Mouse (Mus musculus) lung, postnatal 4 days (tissue): Measurements from ENCODE around the gene Vmn2r71.

Experiments
- DNase-seq, 2 experiments: peaks; one replicate each; pipeline ENCODE4 v3.0.0; 2021

Gene Vmn2r71

DNA sequence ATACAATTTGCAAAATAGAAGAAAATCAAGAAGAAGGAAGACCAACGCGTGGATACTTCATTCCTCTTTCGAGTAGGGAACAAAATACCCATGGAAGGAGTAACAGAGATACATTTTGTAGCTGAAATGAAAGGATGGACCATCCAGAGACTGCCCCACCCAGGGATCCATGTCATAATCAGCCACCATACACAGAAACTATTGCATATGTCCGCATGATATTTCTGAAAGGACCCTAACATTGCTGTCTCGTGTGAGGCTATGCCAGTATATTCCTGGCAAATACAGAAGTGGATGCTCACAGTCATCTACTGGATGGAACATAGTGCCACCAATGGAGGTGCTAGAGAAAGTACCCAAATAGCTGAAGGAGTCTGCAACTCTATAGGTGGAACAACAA lies at the start of gene Vmn2r71:
Gene Vmn2r71, plus strand, starts transcription at position 301 of the 400 bp plus-strand sequence.
- no peak for DNase-seq

DNA sequence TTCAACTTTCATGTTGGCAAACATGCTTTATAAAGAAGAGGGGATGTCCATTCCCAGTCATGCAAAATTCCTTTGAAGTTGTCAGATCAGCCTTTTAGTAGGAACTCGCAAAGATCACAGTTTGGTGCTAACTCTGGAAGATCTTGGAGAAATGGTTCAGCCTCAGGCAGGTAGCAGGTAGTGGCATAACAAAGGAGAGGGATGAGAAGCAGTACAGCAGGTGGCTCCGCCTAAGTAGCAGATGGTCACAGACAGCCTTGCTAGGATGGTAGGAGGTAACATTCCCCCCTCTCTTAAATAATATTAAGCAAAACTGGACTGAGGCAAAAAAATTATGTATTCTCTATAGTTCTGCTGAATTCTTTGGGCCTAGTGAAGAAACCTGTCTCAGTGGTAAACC lies 20.8 kb upstream of the Vmn2r71 start:
- no peak for DNase-seq

DNA sequence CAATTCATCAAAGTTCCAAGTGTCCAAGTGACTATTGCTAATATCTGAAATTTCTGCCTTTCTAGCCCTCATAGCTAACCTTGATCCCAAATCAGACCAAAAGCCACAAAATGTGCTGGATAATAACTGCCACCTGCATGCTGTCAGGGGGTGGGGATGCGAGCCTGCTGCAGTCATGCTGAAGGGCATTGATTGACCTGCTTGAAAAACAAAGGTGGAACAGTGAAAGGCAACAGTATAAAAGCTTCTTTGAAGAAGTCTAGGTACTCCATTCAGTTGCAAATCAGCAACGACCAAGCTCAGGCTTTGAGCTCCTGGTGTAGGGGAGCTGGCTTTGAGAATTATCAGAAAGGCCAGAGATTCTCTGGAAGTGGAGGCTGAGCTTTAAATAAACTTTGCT lies 19.8 kb upstream of the Vmn2r71 start:
- DNase-seq: no peak

DNA sequence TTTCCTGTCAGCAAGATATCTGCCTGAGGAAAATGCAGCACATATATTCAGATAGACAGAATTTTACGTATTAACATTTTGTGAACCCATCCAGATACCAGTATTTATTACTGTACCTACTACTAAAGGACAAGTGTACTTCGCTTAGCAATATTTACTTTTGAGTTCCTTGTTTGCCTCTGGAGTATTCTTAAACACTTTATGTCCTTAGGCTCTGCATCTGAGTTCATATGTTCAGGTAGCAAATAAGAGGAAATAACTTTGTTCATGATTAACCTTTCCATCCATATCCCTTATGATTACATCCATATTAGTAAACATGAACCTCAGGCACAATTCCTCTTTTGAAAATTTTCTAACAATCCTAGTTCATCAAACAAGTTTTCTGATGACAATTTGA lies 6.2 kb downstream of the Vmn2r71 start, which contains the start of gene Vmn2r70:
Gene Vmn2r70, minus strand, starts transcription at position 101 of the 400 bp plus-strand sequence.
- DNase-seq: no peak
